Mouse (Mus musculus) brain, embryonic 14.5 days (tissue): ENCODE measurements around the gene Slc9a4.

Experiments
- CTCF ChIP-seq: fragments of 200-500 bp; IDR thresholded peaks from 2 replicates; pipeline ENCODE4 v1.5.1; 2012; ENCODE audit warnings: inconsistent platforms, mild to moderate bottlenecking, moderate library complexity, borderline replicate concordance; ENCODE audit not compliant: insufficient read depth, insufficient read length; ENCODE audit errors: extremely low read depth
- POLR2A ChIP-seq: fragments of 200-500 bp; IDR thresholded peaks from 2 replicates; pipeline ENCODE4 v1.6.1; 2012; ENCODE audit warnings: mild to moderate bottlenecking, inconsistent platforms, borderline replicate concordance; ENCODE audit not compliant: poor library complexity, insufficient read depth, insufficient read length, severe bottlenecking; ENCODE audit errors: extremely low read depth

DNA sequence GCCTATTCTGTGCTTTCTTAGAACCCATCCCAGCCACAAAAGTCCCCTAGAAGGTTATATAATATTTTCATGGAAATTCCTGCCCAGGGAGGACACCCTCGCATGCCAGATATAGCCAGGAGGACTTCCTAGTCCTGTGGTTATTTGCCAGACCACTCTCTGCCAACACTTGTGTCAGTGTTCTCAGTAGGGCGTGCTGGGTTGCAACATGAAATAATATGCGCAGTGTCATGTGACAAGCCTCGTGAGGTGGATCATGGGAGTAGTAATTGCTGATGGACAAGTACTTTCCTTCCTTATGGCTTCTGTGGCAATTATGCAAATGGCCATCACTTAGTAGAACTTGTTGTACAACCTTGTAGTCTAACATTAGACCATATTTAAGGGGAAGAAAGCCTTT lies 11.1 kb downstream of the Slc9a4 start:
- TF ChIP-seq POLR2A: no peak
- TF ChIP-seq CTCF: no peak
